Mouse (Mus musculus): ENCODE measurements around the gene Mrc1. TPM values are rescaled to one million over a fixed set of nuclear protein-coding genes. Genes with fewer than 3 reads are reported as not detected.
A peak's percentile ranks its signal among the peaks of the same experiment; 100 is the strongest.

Mrc1 gene
- total and polyA plus RNA-seq, 2 experiments from 2014 or later, result 2.6 to 10.7 TPM

DNA sequence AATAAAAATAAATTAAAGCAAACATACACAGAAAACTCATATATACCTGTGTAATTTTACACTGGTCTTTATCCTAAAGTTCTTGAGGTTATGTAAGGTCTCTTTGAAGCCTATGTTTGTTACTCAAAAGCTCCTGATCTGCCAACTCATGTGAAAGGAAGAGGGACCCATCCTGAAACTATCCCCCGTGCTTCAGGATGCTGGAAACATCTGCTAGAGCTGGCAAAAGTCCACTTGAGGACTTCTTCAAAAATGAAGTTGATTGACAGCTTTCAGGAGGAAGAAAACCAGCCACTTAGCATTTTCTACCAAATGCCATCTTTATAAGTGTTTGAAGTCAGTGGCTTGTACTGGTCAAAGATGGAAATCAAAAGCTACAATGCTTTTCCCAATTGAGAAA lies 40.0 kb downstream of the Mrc1 start:
- no peaks in the 10 kb centered on the region for H3K36me3 ChIP-seq (replicated peaks; ENCODE audit: control insufficient read depth, insufficient read depth, low read length)
- no peaks in the 10 kb centered on the region for H3K4me1 ChIP-seq (ENCODE audit: control insufficient read depth, insufficient read depth)
- DNase-seq (ENCODE audit: low spot score) (no peak), ATAC-seq (ENCODE audit: insufficient read depth, low read depth) (no peak)
- H3K9ac ChIP-seq (replicated peaks; ENCODE audit: low read depth, low read length), result no peak overlapping the region
- H3K4me3 ChIP-seq (ENCODE audit: low read depth, low read length), result no peak overlapping the region
- no peak overlapping the region for H3K4me2 ChIP-seq (ENCODE audit: low read depth, low read length)
- H3K27ac ChIP-seq (ENCODE audit: low read depth), result no peak overlapping the region
- TF ChIP-seq CTCF (IDR thresholded peaks at IDR 0.05; ENCODE audit: low read depth) (no peak), EP300 (IDR thresholded peaks at IDR 0.05; ENCODE audit: low read depth) (no peak)
- no peaks in the 10 kb centered on the region for H3K27me3 ChIP-seq (ENCODE audit: control insufficient read depth, insufficient read depth, low read length)
- no peaks in the 10 kb centered on the region for H3K9me3 ChIP-seq (replicated peaks; ENCODE audit: control insufficient read depth, low read length)
- 49% methylated on average over 1 of the region's 1 CpGs for WGBS

DNA sequence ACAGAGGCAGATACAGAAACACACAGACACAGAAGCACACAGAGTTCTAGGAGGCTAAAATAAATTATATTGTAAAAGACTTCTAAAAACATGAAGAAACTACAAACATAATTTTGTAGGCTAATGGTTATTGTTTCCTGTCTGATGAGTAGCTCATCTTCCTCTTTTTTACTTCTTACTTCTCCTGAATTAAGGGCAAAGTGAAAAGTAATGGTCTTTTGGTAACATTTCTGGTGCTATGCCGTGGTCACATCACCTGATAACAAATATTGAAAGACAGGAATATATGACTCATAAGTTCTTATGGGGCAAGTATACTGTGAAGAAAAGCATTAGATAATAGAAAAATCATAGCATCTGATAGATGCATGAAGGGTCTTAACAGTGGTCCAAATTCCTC lies 42.9 kb downstream of the Mrc1 start:
- 73% methylated on average over 1 of the region's 1 CpGs for WGBS
- Histone ChIP-seq H3K4me3 (ENCODE audit: low read depth, low read length) (no peak overlapping the region), H3K4me2 (ENCODE audit: low read depth, low read length) (no peak overlapping the region), H3K4me1 (ENCODE audit: control insufficient read depth, insufficient read depth) (no peaks in the 10 kb centered on the region), H3K9me3 (replicated peaks; ENCODE audit: control insufficient read depth, low read length) (no peaks in the 10 kb centered on the region), H3K27ac (ENCODE audit: low read depth) (no peak overlapping the region), H3K9ac (replicated peaks; ENCODE audit: low read depth, low read length) (no peak overlapping the region), H3K36me3 (replicated peaks; ENCODE audit: control insufficient read depth, insufficient read depth, low read length) (no peaks in the 10 kb centered on the region), H3K27me3 (ENCODE audit: control insufficient read depth, insufficient read depth, low read length) (no peaks in the 10 kb centered on the region)
- DNase-seq (ENCODE audit: low spot score) (no peak), ATAC-seq (ENCODE audit: insufficient read depth, low read depth) (no peak)
- no peak for TF ChIP-seq CTCF (IDR thresholded peaks at IDR 0.05; ENCODE audit: low read depth)
- TF ChIP-seq EP300 (IDR thresholded peaks at IDR 0.05; ENCODE audit: low read depth), result no peak

DNA sequence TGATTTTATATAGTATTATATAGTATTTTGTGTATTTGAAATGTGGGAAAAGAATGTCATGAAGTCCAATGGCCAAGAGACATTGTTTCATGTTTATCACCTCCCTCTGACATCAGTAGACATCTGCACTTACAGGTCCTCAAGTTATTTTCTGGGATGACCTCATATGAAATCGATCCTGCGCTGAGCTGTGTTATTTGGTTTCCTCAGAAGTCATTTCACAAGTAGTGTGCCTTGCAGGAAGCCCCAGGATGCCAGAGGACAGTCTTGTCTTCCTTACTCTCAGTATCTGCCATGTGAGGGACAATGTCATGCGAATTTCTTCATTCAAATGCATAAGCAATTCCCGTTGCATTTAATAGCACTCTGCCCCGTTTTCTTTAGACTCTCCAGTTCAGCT lies 46.6 kb downstream of the Mrc1 start:
- DNase-seq (ENCODE audit: low spot score) (no peak), ATAC-seq (ENCODE audit: insufficient read depth, low read depth) (no peak)
- no peaks in the 10 kb centered on the region for H3K36me3 ChIP-seq (replicated peaks; ENCODE audit: control insufficient read depth, insufficient read depth, low read length)
- H3K9ac ChIP-seq (replicated peaks; ENCODE audit: low read depth, low read length), result no peak overlapping the region
- WGBS, result 77% methylated on average over 5 of the region's 5 CpGs
- no peaks in the 10 kb centered on the region for H3K9me3 ChIP-seq (replicated peaks; ENCODE audit: control insufficient read depth, low read length)
- TF ChIP-seq EP300 (IDR thresholded peaks at IDR 0.05; ENCODE audit: low read depth), result no peak
- no peak for TF ChIP-seq CTCF (IDR thresholded peaks at IDR 0.05; ENCODE audit: low read depth)
- H3K4me1 ChIP-seq (ENCODE audit: control insufficient read depth, insufficient read depth), result no peaks in the 10 kb centered on the region
- H3K4me3 ChIP-seq (ENCODE audit: low read depth, low read length), result no peak overlapping the region
- no peaks in the 10 kb centered on the region for H3K27me3 ChIP-seq (ENCODE audit: control insufficient read depth, insufficient read depth, low read length)
- no peak overlapping the region for H3K4me2 ChIP-seq (ENCODE audit: low read depth, low read length)
- no peak overlapping the region for H3K27ac ChIP-seq (ENCODE audit: low read depth)

DNA sequence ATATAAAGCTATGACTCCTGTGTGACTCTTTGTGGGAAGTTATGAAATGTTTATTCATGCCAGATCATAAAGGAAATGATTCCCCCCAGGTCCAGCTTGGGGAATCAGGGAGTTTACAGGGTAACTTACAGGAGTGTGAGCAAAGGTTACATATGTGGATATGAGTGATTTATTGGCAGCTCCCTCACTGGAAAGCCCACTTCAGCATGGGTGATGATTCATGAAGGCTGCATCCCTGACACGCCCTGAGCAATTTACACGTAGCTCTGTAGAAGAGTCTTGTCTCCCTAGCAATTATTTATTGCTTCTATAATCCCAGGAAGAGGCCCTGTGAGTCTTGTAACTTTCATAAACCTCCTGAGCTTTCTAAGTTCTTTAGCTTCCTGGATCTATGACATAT lies 50.1 kb downstream of the Mrc1 start:
- no peak for DNase-seq (ENCODE audit: low spot score)
- Histone ChIP-seq H3K36me3 (replicated peaks; ENCODE audit: control insufficient read depth, insufficient read depth, low read length) (no peaks in the 10 kb centered on the region), H3K4me1 (ENCODE audit: control insufficient read depth, insufficient read depth) (no peaks in the 10 kb centered on the region), H3K4me2 (ENCODE audit: low read depth, low read length) (no peak overlapping the region), H3K9me3 (replicated peaks; ENCODE audit: control insufficient read depth, low read length) (no peaks in the 10 kb centered on the region), H3K27me3 (ENCODE audit: control insufficient read depth, insufficient read depth, low read length) (no peaks in the 10 kb centered on the region), H3K27ac (ENCODE audit: low read depth) (no peak overlapping the region), H3K9ac (replicated peaks; ENCODE audit: low read depth, low read length) (no peak overlapping the region), H3K4me3 (ENCODE audit: low read depth, low read length) (no peak overlapping the region)
- TF ChIP-seq EP300 (IDR thresholded peaks at IDR 0.05; ENCODE audit: low read depth) (no peak), CTCF (IDR thresholded peaks at IDR 0.05; ENCODE audit: low read depth) (no peak)
- ATAC-seq (ENCODE audit: insufficient read depth, low read depth), result no peak
- 63% methylated on average over 2 of the region's 2 CpGs for WGBS

DNA sequence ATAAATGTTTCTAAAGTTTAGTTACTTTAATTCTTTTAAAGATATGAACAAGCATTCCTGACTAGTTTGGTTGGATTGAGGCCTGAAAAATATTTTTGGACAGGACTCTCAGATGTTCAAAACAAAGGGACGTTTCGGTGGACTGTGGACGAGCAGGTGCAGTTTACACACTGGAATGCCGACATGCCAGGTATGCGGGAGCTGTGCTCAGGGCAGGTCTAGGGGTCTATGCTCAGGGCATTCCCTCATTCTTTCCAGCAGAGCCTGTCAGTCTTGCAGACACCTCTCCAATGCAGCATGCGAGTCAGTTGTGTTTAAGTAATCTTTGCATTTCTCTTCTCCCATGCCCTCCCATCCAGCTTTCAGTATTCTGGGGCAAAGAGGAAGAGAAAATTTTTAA lies 50.6 kb downstream of the Mrc1 start:
- H3K9ac ChIP-seq (replicated peaks; ENCODE audit: low read depth, low read length), result no peak overlapping the region
- H3K9me3 ChIP-seq (replicated peaks; ENCODE audit: control insufficient read depth, low read length), result no peaks in the 10 kb centered on the region
- ATAC-seq (ENCODE audit: insufficient read depth, low read depth), result no peak
- H3K27ac ChIP-seq (ENCODE audit: low read depth), result no peak overlapping the region
- no peaks in the 10 kb centered on the region for H3K4me1 ChIP-seq (ENCODE audit: control insufficient read depth, insufficient read depth)
- DNase-seq (ENCODE audit: low spot score), result no peak
- no peak for TF ChIP-seq CTCF (IDR thresholded peaks at IDR 0.05; ENCODE audit: low read depth)
- no peak for TF ChIP-seq EP300 (IDR thresholded peaks at IDR 0.05; ENCODE audit: low read depth)
- WGBS, result 71% methylated on average over 6 of the region's 6 CpGs
- no peak overlapping the region for H3K4me2 ChIP-seq (ENCODE audit: low read depth, low read length)
- no peak overlapping the region for H3K4me3 ChIP-seq (ENCODE audit: low read depth, low read length)
- H3K27me3 ChIP-seq (ENCODE audit: control insufficient read depth, insufficient read depth, low read length), result no peaks in the 10 kb centered on the region
- H3K36me3 ChIP-seq (replicated peaks; ENCODE audit: control insufficient read depth, insufficient read depth, low read length), result no peaks in the 10 kb centered on the region

DNA sequence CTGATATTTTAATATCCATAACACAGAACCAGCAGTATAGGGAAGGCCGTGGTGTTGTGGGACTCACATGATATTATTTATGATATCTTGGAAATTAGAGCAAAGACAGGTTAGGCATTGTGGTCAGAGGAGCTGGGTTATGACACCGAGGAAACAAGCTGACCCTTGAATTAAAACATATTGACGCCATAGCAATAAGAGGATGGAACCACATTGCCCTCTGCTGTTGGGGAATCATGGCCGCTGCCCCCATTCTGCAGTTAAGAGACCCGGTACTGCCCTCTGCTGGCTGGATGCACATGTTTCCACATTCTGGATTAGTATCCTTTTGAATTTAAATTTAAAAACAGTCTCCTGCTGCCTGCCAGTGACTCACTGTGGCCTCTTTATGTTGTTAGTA lies 66.1 kb downstream of the Mrc1 start:
- DNase-seq (ENCODE audit: low spot score) (peak; percentile 81), ATAC-seq (ENCODE audit: insufficient read depth, low read depth) (peak; percentile 47; the same call in 1 of the 2 replicates)
- Histone ChIP-seq H3K4me2 (ENCODE audit: low read depth, low read length) (no peak overlapping the region), H3K27ac (ENCODE audit: low read depth) (no peak overlapping the region), H3K36me3 (replicated peaks; ENCODE audit: control insufficient read depth, insufficient read depth, low read length) (no peaks in the 10 kb centered on the region), H3K9me3 (replicated peaks; ENCODE audit: control insufficient read depth, low read length) (no peaks in the 10 kb centered on the region), H3K4me1 (ENCODE audit: control insufficient read depth, insufficient read depth) (no peaks in the 10 kb centered on the region), H3K27me3 (ENCODE audit: control insufficient read depth, insufficient read depth, low read length) (no peaks in the 10 kb centered on the region), H3K4me3 (ENCODE audit: low read depth, low read length) (no peak overlapping the region), H3K9ac (replicated peaks; ENCODE audit: low read depth, low read length) (no peak overlapping the region)
- 30% methylated on average over 5 of the region's 5 CpGs for WGBS
- TF ChIP-seq EP300 (IDR thresholded peaks at IDR 0.05; ENCODE audit: low read depth) (no peak), CTCF (IDR thresholded peaks at IDR 0.05; ENCODE audit: low read depth) (peak; percentile 100)
